Mouse (Mus musculus): ENCODE measurements around the gene Qk. TPM values are rescaled to one million over a fixed set of nuclear protein-coding genes. Genes with fewer than 3 reads are reported as not detected.

The Qk gene
- total RNA-seq, 2 experiments from 2014 or later: 209 to 220 TPM

- no peak for DNase-seq
- intact Hi-C loops (cut with DNase I; ENCODE audit: low total_unique reads): no loop called here
These were observed 27.1 kb downstream of the Qk start for GRCm38 (mm10) chr17:10292520-10292919.

GRCm38 (mm10) chr17:10284772-10285171 lies 34.9 kb downstream of the Qk start:
- intact Hi-C loops (cut with DNase I; ENCODE audit: low total_unique reads): no loop called here
- no peak for DNase-seq

GRCm38 (mm10) chr17:10279532-10279931 lies 40.1 kb downstream of the Qk start:
- no peak for DNase-seq
- intact Hi-C loops (cut with DNase I; ENCODE audit: low total_unique reads): no loop called here

- intact Hi-C loops (cut with DNase I; ENCODE audit: low total_unique reads): no loop called here
- DNase-seq: no peak
These were observed 50.1 kb downstream of the Qk start for GRCm38 (mm10) chr17:10269518-10269917.

- intact Hi-C loops (cut with DNase I; ENCODE audit: low total_unique reads): no loop called here
These were observed 51.2 kb downstream of the Qk start for GRCm38 (mm10) chr17:10268468-10268867.

GRCm38 (mm10) chr17:10266207-10266606 lies 53.4 kb downstream of the Qk start:
- no peak for DNase-seq
- intact Hi-C loops (cut with DNase I; ENCODE audit: low total_unique reads): no loop called here

More at GRCm38 (mm10) chr17:10268468-10268867, 51.2 kb downstream of the Qk start:
- no peak for DNase-seq

- DNase-seq: no peak
- intact Hi-C loops (cut with DNase I; ENCODE audit: low total_unique reads): no loop called here
These were observed 68.2 kb downstream of the Qk start for GRCm38 (mm10) chr17:10251252-10251958.

GRCm38 (mm10) chr17:10240081-10240480 lies 79.6 kb downstream of the Qk start:
- DNase-seq: no peak
- intact Hi-C loops (cut with DNase I; ENCODE audit: low total_unique reads): no loop called here

GRCm38 (mm10) chr17:10236595-10236994 lies 83.1 kb downstream of the Qk start:
- DNase-seq: no peak
- intact Hi-C loops (cut with DNase I; ENCODE audit: low total_unique reads): no loop called here

- no peak for DNase-seq
These were observed 87.2 kb downstream of the Qk start for GRCm38 (mm10) chr17:10232406-10232805.

GRCm38 (mm10) chr17:10227798-10228538 lies 91.7 kb downstream of the Qk start:
- intact Hi-C loops (cut with DNase I; ENCODE audit: low total_unique reads): no loop called here
- DNase-seq: no peak

More at GRCm38 (mm10) chr17:10232406-10232805, 87.2 kb downstream of the Qk start:
- intact Hi-C loops (cut with DNase I; ENCODE audit: low total_unique reads): no loop called here

GRCm38 (mm10) chr17:10216164-10216563 lies 103.5 kb downstream of the Qk start:
- no peak for DNase-seq
- intact Hi-C loops (cut with DNase I; ENCODE audit: low total_unique reads): no loop called here

GRCm38 (mm10) chr17:10209154-10209777 lies 110.4 kb downstream of the Qk start:
- no peak for DNase-seq
- intact Hi-C loops (cut with DNase I; ENCODE audit: low total_unique reads): no loop called here

- no peak for DNase-seq
- intact Hi-C loops (cut with DNase I; ENCODE audit: low total_unique reads): no loop called here
These were observed 121.0 kb downstream of the Qk start for GRCm38 (mm10) chr17:10198662-10199061.

- intact Hi-C loops (cut with DNase I; ENCODE audit: low total_unique reads): no loop called here
- no peak for DNase-seq
These were observed 121.4 kb downstream of the Qk start for GRCm38 (mm10) chr17:10198231-10198630.

- intact Hi-C loops (cut with DNase I; ENCODE audit: low total_unique reads): no loop called here
- DNase-seq: no peak
These were observed 124.0 kb downstream of the Qk start for GRCm38 (mm10) chr17:10195703-10196102.

GRCm38 (mm10) chr17:10190857-10191256 lies 128.8 kb downstream of the Qk start:
- no peak for DNase-seq
- intact Hi-C loops (cut with DNase I; ENCODE audit: low total_unique reads): no loop called here

GRCm38 (mm10) chr17:10188481-10188880 lies 131.2 kb downstream of the Qk start:
- no peak for DNase-seq
- intact Hi-C loops (cut with DNase I; ENCODE audit: low total_unique reads): no loop called here

- intact Hi-C loops (cut with DNase I; ENCODE audit: low total_unique reads): no loop called here
- DNase-seq: no peak
These were observed 132.1 kb downstream of the Qk start for GRCm38 (mm10) chr17:10187431-10188020.

GRCm38 (mm10) chr17:10181761-10182160 lies 137.9 kb downstream of the Qk start:
- DNase-seq: no peak
- intact Hi-C loops (cut with DNase I; ENCODE audit: low total_unique reads): no loop called here
